Mouse (Mus musculus) spleen, adult 2 months (tissue): Measurements from ENCODE around the gene Spen. TPM values are rescaled to one million over a fixed set of nuclear protein-coding genes. Genes with fewer than 3 reads are reported as not detected.
A peak's percentile ranks its signal among the peaks of the same experiment; 100 is the strongest.

ENCODE experiments used
- DNase-seq, 2 experiments: peaks; one replicate each; pipeline versions ENCODE4 v3.0.0 to v3.0.0-alpha.2; 2012 to 2021; ENCODE audit warnings: low spot score in 2 of 2, low read depth in 1 of 2
- H3K27ac ChIP-seq: fragments of 200-500 bp; 2 replicates; pipeline ENCODE4 v1.5.1; 2012; ENCODE audit warnings: low read length, inconsistent platforms; ENCODE audit not compliant: insufficient read depth
- H3K27me3 ChIP-seq: fragments of 200-500 bp; 2 replicates; pipeline ENCODE4 v1.6.1; 2012; ENCODE audit warnings: mild to moderate bottlenecking, moderate library complexity, low read length, inconsistent platforms; ENCODE audit not compliant: control insufficient read depth, insufficient read depth
- H3K36me3 ChIP-seq: fragments of 200-500 bp; 2 replicates; pipeline ENCODE4 v1.6.1; 2012; ENCODE audit warnings: mild to moderate bottlenecking, low read length, inconsistent platforms; ENCODE audit not compliant: control insufficient read depth, insufficient read depth
- H3K4me1 ChIP-seq: fragments of 200-500 bp; 2 replicates; pipeline ENCODE4 v1.6.1; 2011; ENCODE audit warnings: inconsistent platforms; ENCODE audit not compliant: control insufficient read depth, insufficient read depth, insufficient read length
- H3K4me3 ChIP-seq: fragments of 200-500 bp; 2 replicates; pipeline ENCODE4 v1.5.1; 2011; ENCODE audit warnings: mild to moderate bottlenecking, inconsistent platforms; ENCODE audit not compliant: insufficient read depth, insufficient read length; ENCODE audit errors: extremely low read depth
- CTCF ChIP-seq: fragments of 200-500 bp; IDR thresholded peaks from 2 replicates; pipeline ENCODE4 v1.5.1; 2011; ENCODE audit warnings: mild to moderate bottlenecking, inconsistent platforms; ENCODE audit not compliant: insufficient read depth, insufficient read length, insufficient replicate concordance; ENCODE audit errors: extremely low read depth
- POLR2A ChIP-seq: fragments of 200-500 bp; IDR thresholded peaks from 2 replicates; pipeline ENCODE4 v1.6.1; 2011; ENCODE audit warnings: low read depth, low read length, inconsistent platforms
- WGBS: fragments of 180-500 bp; shearing (Covaris S2); methylation state at CpG from one replicate; pipeline ENCODE4 v1.1.7; 2018; 5-methylcytosine and 5-hydroxymethylcytosine counted together
- polyA plus RNA-seq: library from polyadenylated mRNA; depleted of rRNA; stranded (reverse); fragments of >200 nt; gene quantifications from 2 replicates; pipeline ENCODE4 v1.2.3, GENCODE M21; 2012

Spen gene
- polyA plus RNA-seq, 1 experiment, result 28.2 TPM

GRCm38 (mm10) chr4:141427921-141428320 lies 110.5 kb downstream of the Spen start:
- no peak for DNase-seq
- Histone ChIP-seq H3K36me3 (no peaks in the 10 kb centered on the region), H3K27ac (no peak overlapping the region), H3K4me1 (peaks cover 4% of the 10 kb centered on the region; the same call in 1 of the 2 replicates), H3K27me3 (no peaks in the 10 kb centered on the region), H3K4me3 (no peak overlapping the region)
- TF ChIP-seq CTCF, result no peak
- TF ChIP-seq POLR2A, result no peak
- 94% methylated on average over 13 of the region's 13 CpGs for WGBS

DNA sequence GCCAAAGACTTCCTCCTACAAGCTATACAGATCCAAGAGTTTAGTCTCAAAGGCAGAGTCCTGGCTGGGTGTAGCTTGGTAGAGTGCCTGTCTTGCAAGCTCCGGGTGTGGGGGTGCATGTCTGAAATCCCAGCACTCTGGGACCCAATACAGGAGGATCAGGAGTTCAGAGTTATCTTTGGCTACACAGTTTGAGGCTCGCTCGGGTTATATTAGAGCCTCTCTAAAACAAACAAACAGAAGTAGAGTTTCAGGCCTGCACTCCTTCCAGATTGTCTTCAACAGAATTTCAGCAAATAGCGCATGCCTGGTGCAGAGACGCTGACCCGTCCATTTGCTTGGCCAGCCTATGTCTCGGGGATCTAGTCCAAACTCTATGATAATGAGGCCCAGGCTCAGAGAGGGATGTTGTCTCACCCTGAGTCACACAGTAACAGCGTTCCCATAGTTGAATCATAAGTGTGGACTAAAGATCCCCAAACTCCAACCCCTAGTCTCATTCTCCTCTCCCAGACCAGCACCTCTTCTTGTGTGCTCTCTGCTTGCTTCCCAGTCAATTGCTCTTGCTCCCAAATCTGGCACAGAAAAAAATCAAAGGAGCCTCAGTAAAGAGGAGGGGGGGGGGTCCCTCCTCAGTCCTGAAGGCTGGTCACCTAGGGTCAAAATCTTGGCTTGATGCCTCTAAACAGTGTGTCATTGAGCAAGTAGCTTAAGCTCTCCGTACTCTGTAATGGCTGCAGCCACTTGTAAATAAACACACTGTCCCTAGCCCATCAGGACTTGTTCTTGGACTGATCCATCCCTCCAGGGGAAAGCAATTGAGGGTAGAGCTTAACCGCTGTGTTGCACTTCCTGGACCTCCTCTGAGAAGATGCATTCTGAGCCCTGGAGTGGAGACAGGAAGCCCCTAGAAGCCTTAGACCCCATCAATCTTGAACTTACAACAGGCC lies 111.3 kb downstream of the Spen start:
- WGBS, result 91% methylated on average over 10 of the region's 10 CpGs
- Histone ChIP-seq H3K27ac (no peak overlapping the region), H3K36me3 (no peaks in the 10 kb centered on the region), H3K4me3 (no peak overlapping the region), H3K27me3 (no peaks in the 10 kb centered on the region), H3K4me1 (peaks cover 4% of the 10 kb centered on the region; the same call in 1 of the 2 replicates)
- TF ChIP-seq POLR2A, result no peak
- no peak for TF ChIP-seq CTCF
- DNase-seq, result no peak

GRCm38 (mm10) chr4:141425484-141426479 lies 112.6 kb downstream of the Spen start:
- H3K4me3 ChIP-seq, result peak overlapping the region; percentile 45; the same call in 1 of the 2 replicates
- no peak overlapping the region for H3K27ac ChIP-seq
- WGBS, result 6% methylated on average over 33 of the region's 36 CpGs
- peaks cover 4% of the 10 kb centered on the region; the same call in 1 of the 2 replicates for H3K4me1 ChIP-seq
- no peak for TF ChIP-seq CTCF
- no peak for TF ChIP-seq POLR2A
- H3K27me3 ChIP-seq, result no peaks in the 10 kb centered on the region
- DNase-seq, result peak; percentile 49 to 56
- H3K36me3 ChIP-seq, result no peaks in the 10 kb centered on the region

DNA sequence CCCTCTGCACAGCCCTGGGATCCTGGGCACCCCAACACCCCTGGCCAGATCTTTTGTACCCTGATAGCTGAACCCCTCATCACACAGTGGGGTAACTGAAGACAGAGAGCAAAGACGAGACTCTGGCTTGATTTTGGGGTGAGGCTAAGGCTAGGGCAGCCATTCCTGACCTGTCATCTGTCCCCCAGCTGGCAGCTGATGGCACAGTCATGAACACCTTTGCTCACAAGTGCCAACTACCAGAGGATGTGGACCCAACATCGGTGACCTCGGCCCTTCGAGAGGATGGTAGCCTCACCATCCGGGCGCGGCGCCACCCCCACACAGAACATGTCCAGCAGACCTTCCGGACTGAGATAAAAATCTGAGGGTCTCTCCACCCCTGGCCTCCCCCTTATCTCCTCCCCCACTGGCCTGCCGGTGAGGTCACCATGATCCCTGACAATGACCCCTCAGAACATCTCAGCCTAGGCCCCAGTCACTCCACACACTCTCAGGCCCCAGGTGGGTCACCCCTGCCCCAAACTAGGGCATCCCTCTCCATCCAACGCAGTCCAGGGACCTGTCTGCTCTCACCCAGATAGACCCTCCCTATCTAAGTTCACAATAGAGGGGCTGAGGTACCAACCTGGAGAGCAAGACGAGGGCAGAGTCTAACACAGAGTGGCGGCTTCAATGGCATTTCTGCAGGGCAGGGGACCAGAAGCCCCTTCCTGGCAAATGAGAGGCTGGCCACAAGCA lies 114.5 kb downstream of the Spen start:
- Histone ChIP-seq H3K4me1 (peaks cover 14% of the 10 kb centered on the region; the same call in 1 of the 2 replicates), H3K27ac (no peak overlapping the region), H3K27me3 (no peaks in the 10 kb centered on the region), H3K4me3 (no peak overlapping the region), H3K36me3 (no peaks in the 10 kb centered on the region)
- 90% methylated on average over 13 of the region's 13 CpGs for WGBS
- TF ChIP-seq CTCF (no peak), POLR2A (no peak)
- no peak for DNase-seq

DNA sequence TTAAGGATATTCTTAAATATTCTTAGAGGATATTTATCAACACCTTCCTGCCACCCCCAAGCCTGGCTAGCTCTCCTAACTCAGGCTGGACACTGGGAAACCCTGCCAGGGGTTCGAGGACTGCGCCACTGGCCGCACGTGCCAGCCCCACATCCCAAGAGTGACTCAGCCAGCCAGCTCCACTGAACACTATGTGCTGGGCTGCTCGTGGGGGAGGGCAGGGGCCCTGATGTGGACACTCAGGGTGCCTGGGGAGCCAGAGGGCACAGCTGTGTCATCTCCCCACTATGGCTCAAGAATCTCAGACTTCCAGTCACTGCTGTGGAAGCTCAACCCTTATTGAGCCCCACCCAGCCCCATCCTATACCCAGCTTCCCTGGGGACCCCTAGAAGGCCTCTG lies 115.1 kb downstream of the Spen start:
- no peak for TF ChIP-seq CTCF
- no peak for TF ChIP-seq POLR2A
- H3K4me1 ChIP-seq, result peaks cover 14% of the 10 kb centered on the region; the same call in 1 of the 2 replicates
- no peaks in the 10 kb centered on the region for H3K36me3 ChIP-seq
- no peak for DNase-seq
- WGBS, result 81% methylated on average over 5 of the region's 5 CpGs
- no peaks in the 10 kb centered on the region for H3K27me3 ChIP-seq
- no peak overlapping the region for H3K27ac ChIP-seq
- no peak overlapping the region for H3K4me3 ChIP-seq

- Histone ChIP-seq H3K27ac (no peak overlapping the region), H3K4me1 (peaks cover 14% of the 10 kb centered on the region; the same call in 1 of the 2 replicates), H3K4me3 (no peak overlapping the region), H3K36me3 (no peaks in the 10 kb centered on the region), H3K27me3 (no peaks in the 10 kb centered on the region)
- no peak for DNase-seq
- WGBS, result 88% methylated on average over 5 of the region's 5 CpGs
- no peak for TF ChIP-seq POLR2A
- no peak for TF ChIP-seq CTCF
Measured at GRCm38 (mm10) chr4:141422841-141423240, 115.6 kb downstream of the Spen start.
